Mouse (Mus musculus) midbrain, postnatal 0 days (tissue): ENCODE measurements around the gene Skap1. TPM values are rescaled to one million over a fixed set of nuclear protein-coding genes. Genes with fewer than 3 reads are reported as not detected.

ENCODE experiments used
- ATAC-seq: fragments of 200-750 bp; cut with Nextera tagmentation; 2 replicates; pipeline ENCODE4 v1.8.0; 2017; ENCODE audit warnings: moderate number of reproducible peaks, mild to moderate bottlenecking, moderate TSS enrichment, moderate library complexity; ENCODE audit not compliant: low FRiP score
- DNase-seq: peaks from one replicate; pipeline ENCODE4 v3.0.0-alpha.2; 2015; ENCODE audit warnings: low spot score
- H3K27ac ChIP-seq: fragments of 300-500 bp; sonication (generic); 2 replicates; pipeline ENCODE4 v1.5.1; 2014; ENCODE audit warnings: low read depth, mild to moderate bottlenecking, low read length, mixed read lengths
- H3K27me3 ChIP-seq: fragments of 300-500 bp; sonication (generic); 2 replicates; pipeline ENCODE4 v1.6.1; 2014; ENCODE audit warnings: low read length, control low read depth, mixed read lengths; ENCODE audit not compliant: insufficient read depth
- H3K36me3 ChIP-seq: fragments of 300-500 bp; sonication (generic); 2 replicates; pipeline ENCODE4 v1.6.1; 2014; ENCODE audit warnings: low read length, control low read depth, mixed read lengths; ENCODE audit not compliant: insufficient read depth
- H3K4me1 ChIP-seq: fragments of 300-500 bp; sonication (generic); 2 replicates; pipeline ENCODE4 v1.6.1; 2014; ENCODE audit warnings: mild to moderate bottlenecking, control low read depth, antibody characterized with exemption, low read length, mixed read lengths; ENCODE audit not compliant: insufficient read depth
- H3K4me2 ChIP-seq: fragments of 300-500 bp; sonication (generic); 2 replicates; pipeline ENCODE4 v1.6.1; 2014; ENCODE audit warnings: low read depth, mild to moderate bottlenecking, low read length, mixed read lengths; ENCODE audit not compliant: poor library complexity, severe bottlenecking
- H3K4me3 ChIP-seq: fragments of 300-500 bp; sonication (generic); 2 replicates; pipeline ENCODE4 v1.5.1; 2014; ENCODE audit warnings: low read depth, mild to moderate bottlenecking, low read length, moderate library complexity
- H3K9ac ChIP-seq: fragments of 300-500 bp; sonication (generic); replicated peaks from 2 replicates; pipeline ENCODE4 v1.6.1; 2014; ENCODE audit warnings: mild to moderate bottlenecking, low read length, moderate library complexity, mixed read lengths; ENCODE audit not compliant: poor library complexity, severe bottlenecking
- H3K9me3 ChIP-seq: fragments of 300-500 bp; sonication (generic); 2 replicates; pipeline ENCODE4 v1.6.1; 2016; ENCODE audit warnings: low read length, control low read depth
- CTCF ChIP-seq: IDR thresholded peaks from 2 replicates; pipeline ENCODE4 v1.5.1; 2016; ENCODE audit warnings: antibody characterized with exemption, mild to moderate bottlenecking
- WGBS: fragments of 180-500 bp; shearing (Covaris S2); extraction: QIAGEN DNeasy Blood & Tissue Kit; methylation state at CpG from one replicate; pipeline ENCODE4 v1.1.7; 2014; 5-methylcytosine and 5-hydroxymethylcytosine counted together
- polyA plus RNA-seq: library from polyadenylated mRNA; unstranded; fragments of >200 nt; fragmentation: Nextera tagmentation; extraction: Ambion mirVana; gene quantifications from 2 replicates; pipeline ENCODE4 v1.2.1, GENCODE M21; 2015
- total RNA-seq: library from RNA; depleted of rRNA; stranded (reverse); fragments of >200 nt; gene quantifications from 2 replicates; pipeline ENCODE4 v1.2.3, GENCODE M21; 2014

The Skap1 gene
- total and polyA plus RNA-seq, 2 experiments from 2014 or later, result 1.0 to 3.2 TPM

- H3K4me2 ChIP-seq, result no peak overlapping the region
- 0 out of 2 replicates have a peak, but pooled peaks cover 3% of the 10 kb centered on the region for H3K27me3 ChIP-seq
- H3K9me3 ChIP-seq, result no peaks in the 10 kb centered on the region
- no peak overlapping the region for H3K9ac ChIP-seq
- H3K27ac ChIP-seq, result no peak overlapping the region
- ATAC-seq, result no peak
- WGBS, result 29% methylated on average over 7 of the region's 7 CpGs
- TF ChIP-seq CTCF, result no peak
- H3K4me3 ChIP-seq, result no peak overlapping the region
- peaks cover 13% of the 10 kb centered on the region; the same call in 1 of the 2 replicates for H3K4me1 ChIP-seq
- no peak for DNase-seq
- H3K36me3 ChIP-seq, result no peaks in the 10 kb centered on the region
Observed at GRCm38 (mm10) chr11:96466382-96466781, 2.0 kb downstream of the Skap1 start.

- H3K9me3 ChIP-seq, result no peaks in the 10 kb centered on the region
- DNase-seq (no peak), ATAC-seq (no peak)
- no peaks in the 10 kb centered on the region for H3K36me3 ChIP-seq
- 40% methylated on average over 7 of the region's 7 CpGs for WGBS
- no peak overlapping the region for H3K27ac ChIP-seq
- H3K4me3 ChIP-seq, result no peak overlapping the region
- H3K4me1 ChIP-seq, result 0 out of 2 replicates have a peak, but pooled peaks cover 9% of the 10 kb centered on the region
- no peak overlapping the region for H3K9ac ChIP-seq
- H3K4me2 ChIP-seq, result no peak overlapping the region
- 0 out of 2 replicates have a peak, but pooled peaks cover 3% of the 10 kb centered on the region for H3K27me3 ChIP-seq
- no peak for TF ChIP-seq CTCF
Observed at GRCm38 (mm10) chr11:96466987-96467386, 2.6 kb downstream of the Skap1 start.

GRCm38 (mm10) chr11:96468048-96468745 is 3.8 kb downstream of the Skap1 start:
- Histone ChIP-seq H3K9me3 (no peaks in the 10 kb centered on the region), H3K4me1 (no peaks in the 10 kb centered on the region), H3K27me3 (0 out of 2 replicates have a peak, but pooled peaks cover 3% of the 10 kb centered on the region), H3K27ac (no peak overlapping the region), H3K9ac (no peak overlapping the region), H3K4me2 (no peak overlapping the region), H3K36me3 (no peaks in the 10 kb centered on the region), H3K4me3 (no peak overlapping the region)
- DNase-seq, result no peak
- 67% methylated on average over 9 of the region's 9 CpGs for WGBS
- TF ChIP-seq CTCF, result no peak
- ATAC-seq, result no peak

- Histone ChIP-seq H3K4me2 (no peak overlapping the region), H3K27me3 (no peaks in the 10 kb centered on the region), H3K36me3 (no peaks in the 10 kb centered on the region), H3K9ac (no peak overlapping the region), H3K4me1 (no peaks in the 10 kb centered on the region), H3K9me3 (no peaks in the 10 kb centered on the region), H3K27ac (no peak overlapping the region), H3K4me3 (no peak overlapping the region)
- TF ChIP-seq CTCF, result no peak
- DNase-seq, result no peak
- WGBS, result 86% methylated on average over 3 of the region's 3 CpGs
- ATAC-seq, result no peak
Observed at GRCm38 (mm10) chr11:96482711-96483110, 18.3 kb downstream of the Skap1 start.

- Histone ChIP-seq H3K9me3 (no peaks in the 10 kb centered on the region), H3K36me3 (no peaks in the 10 kb centered on the region), H3K27me3 (no peaks in the 10 kb centered on the region), H3K4me3 (no peak overlapping the region), H3K9ac (no peak overlapping the region), H3K4me2 (no peak overlapping the region), H3K4me1 (no peaks in the 10 kb centered on the region), H3K27ac (no peak overlapping the region)
- TF ChIP-seq CTCF, result no peak
- ATAC-seq (no peak), DNase-seq (no peak)
Observed at GRCm38 (mm10) chr11:96483179-96483578, 18.8 kb downstream of the Skap1 start.

GRCm38 (mm10) chr11:96498481-96498880 is 34.1 kb downstream of the Skap1 start:
- ATAC-seq, result no peak
- H3K4me3 ChIP-seq, result no peak overlapping the region
- no peak for TF ChIP-seq CTCF
- H3K4me2 ChIP-seq, result no peak overlapping the region
- H3K36me3 ChIP-seq, result no peaks in the 10 kb centered on the region
- no peak for DNase-seq
- H3K9ac ChIP-seq, result no peak overlapping the region
- no peaks in the 10 kb centered on the region for H3K27me3 ChIP-seq
- no peaks in the 10 kb centered on the region for H3K4me1 ChIP-seq
- no peak overlapping the region for H3K27ac ChIP-seq
- 47% methylated on average over 8 of the region's 8 CpGs for WGBS
- H3K9me3 ChIP-seq, result no peaks in the 10 kb centered on the region
